Mouse (Mus musculus) limb, embryonic 15.5 days (tissue): Measurements from ENCODE around the gene Rsad2. TPM values are rescaled to one million over a fixed set of nuclear protein-coding genes. Genes with fewer than 3 reads are reported as not detected.

Experiments
- ATAC-seq: fragments of 200-750 bp; cut with Nextera tagmentation; 2 replicates; pipeline ENCODE4 v1.8.0; 2017; ENCODE audit warnings: low read depth, moderate TSS enrichment; ENCODE audit not compliant: insufficient number of reproducible peaks, low FRiP score, low TSS enrichment
- H3K27ac ChIP-seq: fragments of 300-500 bp; sonication (generic); 2 replicates; pipeline ENCODE4 v1.5.1; 2015; ENCODE audit warnings: moderate library complexity, mild to moderate bottlenecking, inconsistent platforms
- H3K27me3 ChIP-seq: fragments of 300-500 bp; sonication (generic); 2 replicates; pipeline ENCODE4 v1.6.1; 2015; ENCODE audit warnings: inconsistent platforms
- H3K36me3 ChIP-seq: fragments of 300-500 bp; sonication (generic); 2 replicates; pipeline ENCODE4 v1.6.1; 2015; ENCODE audit warnings: inconsistent platforms
- H3K4me1 ChIP-seq: fragments of 300-500 bp; sonication (generic); 2 replicates; pipeline ENCODE4 v1.6.1; 2015; ENCODE audit warnings: inconsistent platforms
- H3K4me2 ChIP-seq: fragments of 300-500 bp; sonication (generic); 2 replicates; pipeline ENCODE4 v1.6.1; 2015; ENCODE audit warnings: mild to moderate bottlenecking, inconsistent platforms
- H3K4me3 ChIP-seq: fragments of 300-500 bp; sonication (generic); 2 replicates; pipeline ENCODE4 v1.5.1; 2015; ENCODE audit warnings: mild to moderate bottlenecking, inconsistent platforms
- H3K9ac ChIP-seq: fragments of 300-500 bp; sonication (generic); 2 replicates; pipeline ENCODE4 v1.6.1; 2015; ENCODE audit warnings: inconsistent platforms
- H3K9me3 ChIP-seq: fragments of 300-500 bp; sonication (generic); 2 replicates; pipeline ENCODE4 v1.6.1; 2016; ENCODE audit warnings: inconsistent platforms
- WGBS: fragments of 180-500 bp; shearing (Covaris S2); methylation state at CpG from one replicate; pipeline ENCODE4 v1.1.7; 2015; 5-methylcytosine and 5-hydroxymethylcytosine counted together
- polyA plus RNA-seq: library from polyadenylated mRNA; unstranded; fragments of >200 nt; fragmentation: Nextera tagmentation; extraction: Ambion mirVana; gene quantifications from 2 replicates; pipeline ENCODE4 v1.2.1, GENCODE M21; 2015

Gene Rsad2
- polyA plus RNA-seq, 1 experiment from 2014 or later, result 1.1 TPM

DNA sequence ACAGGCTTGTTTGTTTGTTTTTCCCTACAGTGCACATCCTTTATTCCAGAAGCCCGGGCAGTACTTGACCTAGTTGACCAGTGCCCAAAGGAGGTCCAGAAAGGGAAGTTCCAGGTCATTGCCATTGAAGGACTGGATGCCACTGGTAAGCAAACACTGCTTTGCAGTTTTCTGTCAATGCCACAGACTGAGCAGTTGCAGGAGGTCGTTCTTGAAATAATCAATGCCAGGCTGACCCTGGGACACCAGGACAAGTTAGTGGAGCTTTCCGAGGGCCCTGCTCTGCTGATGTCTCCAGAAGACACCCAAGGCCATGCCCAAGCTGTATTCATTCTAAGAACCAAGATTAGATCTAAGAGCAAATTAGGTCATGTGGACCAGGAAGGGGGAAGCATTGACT lies 15.1 kb upstream of the Rsad2 start:
- no peak for ATAC-seq
- Histone ChIP-seq H3K9me3 (no peaks in the 10 kb centered on the region), H3K36me3 (no peaks in the 10 kb centered on the region), H3K27me3 (no peaks in the 10 kb centered on the region), H3K9ac (no peak overlapping the region), H3K27ac (no peak overlapping the region), H3K4me2 (no peak overlapping the region), H3K4me3 (no peak overlapping the region), H3K4me1 (peaks cover 14% of the 10 kb centered on the region)
- 71% methylated on average over 3 of the region's 3 CpGs for WGBS

DNA sequence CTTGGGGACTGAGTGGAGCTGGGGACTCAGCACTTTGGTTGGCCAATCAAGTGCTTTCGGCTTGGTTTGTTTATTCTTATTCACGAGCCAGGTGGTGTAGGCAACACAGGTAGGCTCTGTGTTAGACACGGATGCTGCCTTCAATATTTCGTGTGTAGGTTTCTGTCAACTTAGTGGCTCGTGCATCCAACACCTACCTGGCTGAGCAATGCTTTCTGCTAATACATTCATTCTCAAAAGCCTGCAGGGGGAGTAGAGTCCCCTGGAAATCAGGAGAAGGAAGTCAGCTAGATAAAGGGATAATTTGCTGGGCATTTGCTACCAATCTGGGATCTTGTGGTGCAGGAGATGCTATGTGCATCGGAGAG lies 13.8 kb upstream of the Rsad2 start:
- no peaks in the 10 kb centered on the region for H3K27me3 ChIP-seq
- H3K4me3 ChIP-seq, result peak overlapping the region; percentile 65
- WGBS, result 24% methylated on average over 6 of the region's 6 CpGs
- H3K9ac ChIP-seq, result no peak overlapping the region
- no peak overlapping the region for H3K27ac ChIP-seq
- H3K4me1 ChIP-seq, result peaks cover 14% of the 10 kb centered on the region
- ATAC-seq, result no peak
- peak overlapping the region; percentile 98 for H3K4me2 ChIP-seq
- no peaks in the 10 kb centered on the region for H3K36me3 ChIP-seq
- H3K9me3 ChIP-seq, result no peaks in the 10 kb centered on the region

- Histone ChIP-seq H3K4me3 (peak within 1 kb of the TSS; percentile 65), H3K27me3 (no peaks in the 10 kb centered on the region), H3K9ac (peak within 1 kb of the TSS; percentile 61), H3K9me3 (no peaks in the 10 kb centered on the region), H3K36me3 (no peaks in the 10 kb centered on the region), H3K4me2 (peak within 1 kb of the TSS; percentile 98), H3K27ac (peak within 1 kb of the TSS; percentile 78), H3K4me1 (peaks cover 14% of the 10 kb centered on the region)
- peak; percentile 62 for ATAC-seq
- WGBS, result under 1% methylated on average over 69 of the region's 69 CpGs
Measured at GRCm38 (mm10) chr12:26469098-26470041, 13.1 kb upstream of the Rsad2 start, which contains the start of gene Cmpk2. Gene Cmpk2, plus strand, starts transcription at chr12:26469204.

GRCm38 (mm10) chr12:26465600-26465999 lies 9.3 kb upstream of the Rsad2 start:
- Histone ChIP-seq H3K27me3 (no peaks in the 10 kb centered on the region), H3K27ac (no peak overlapping the region), H3K4me3 (no peak overlapping the region), H3K4me1 (peaks cover 14% of the 10 kb centered on the region), H3K4me2 (no peak overlapping the region), H3K9me3 (no peaks in the 10 kb centered on the region), H3K9ac (no peak overlapping the region), H3K36me3 (no peaks in the 10 kb centered on the region)
- ATAC-seq, result no peak
- WGBS, result 75% methylated on average over 5 of the region's 5 CpGs

- Histone ChIP-seq H3K9ac (no peak overlapping the region), H3K36me3 (no peaks in the 10 kb centered on the region), H3K27ac (no peak overlapping the region), H3K4me2 (no peak overlapping the region), H3K4me3 (no peak overlapping the region), H3K27me3 (no peaks in the 10 kb centered on the region), H3K4me1 (peaks cover 9% of the 10 kb centered on the region), H3K9me3 (no peaks in the 10 kb centered on the region)
- ATAC-seq, result no peak
- 43% methylated on average over 2 of the region's 2 CpGs for WGBS
Measured at GRCm38 (mm10) chr12:26460091-26460490, 3.8 kb upstream of the Rsad2 start.

- Histone ChIP-seq H3K4me1 (peaks cover 11% of the 10 kb centered on the region), H3K36me3 (no peaks in the 10 kb centered on the region), H3K27me3 (no peaks in the 10 kb centered on the region), H3K9ac (no peak overlapping the region), H3K4me3 (no peak overlapping the region), H3K9me3 (no peaks in the 10 kb centered on the region), H3K4me2 (no peak overlapping the region), H3K27ac (no peak overlapping the region)
- WGBS, result 47% methylated on average over 5 of the region's 5 CpGs
- no peak for ATAC-seq
Measured at GRCm38 (mm10) chr12:26454682-26455081, 1.6 kb downstream of the Rsad2 start.

- no peak overlapping the region for H3K27ac ChIP-seq
- no peak overlapping the region for H3K9ac ChIP-seq
- no peaks in the 10 kb centered on the region for H3K36me3 ChIP-seq
- no peak overlapping the region for H3K4me3 ChIP-seq
- H3K9me3 ChIP-seq, result no peaks in the 10 kb centered on the region
- no peak for ATAC-seq
- no peak overlapping the region for H3K4me2 ChIP-seq
- no peaks in the 10 kb centered on the region for H3K27me3 ChIP-seq
- 64% methylated on average over 4 of the region's 4 CpGs for WGBS
- H3K4me1 ChIP-seq, result peaks cover 11% of the 10 kb centered on the region
Measured at GRCm38 (mm10) chr12:26452951-26453350, 3.3 kb downstream of the Rsad2 start.

GRCm38 (mm10) chr12:26451150-26451549 lies 5.1 kb downstream of the Rsad2 start:
- H3K4me1 ChIP-seq, result peaks cover 7% of the 10 kb centered on the region
- H3K4me2 ChIP-seq, result no peak overlapping the region
- H3K9ac ChIP-seq, result no peak overlapping the region
- H3K27ac ChIP-seq, result no peak overlapping the region
- H3K36me3 ChIP-seq, result no peaks in the 10 kb centered on the region
- no peaks in the 10 kb centered on the region for H3K9me3 ChIP-seq
- no peak for ATAC-seq
- H3K4me3 ChIP-seq, result no peak overlapping the region
- H3K27me3 ChIP-seq, result no peaks in the 10 kb centered on the region
- WGBS, result 40% methylated on average over 1 of the region's 1 CpGs

DNA sequence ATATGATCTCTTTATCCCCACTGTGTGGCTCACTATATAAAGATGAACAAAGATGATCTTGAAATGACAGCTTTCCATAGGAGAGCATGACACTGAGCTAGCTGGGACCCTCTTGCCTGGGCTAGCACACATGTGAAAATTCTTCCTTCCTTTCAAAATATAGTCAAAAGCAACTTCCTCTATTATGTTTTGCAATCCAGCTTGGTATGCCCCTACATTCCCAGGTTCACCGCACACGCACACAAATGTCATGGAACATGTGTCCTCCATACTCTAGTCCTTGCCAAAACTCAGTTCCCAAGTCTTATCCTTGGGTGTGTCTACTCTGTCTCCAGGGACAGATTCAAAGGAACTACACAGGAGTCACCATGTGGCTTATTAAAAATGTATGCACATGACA lies 6.8 kb downstream of the Rsad2 start:
- ATAC-seq, result no peak
- Histone ChIP-seq H3K9ac (no peak overlapping the region), H3K27ac (no peak overlapping the region), H3K27me3 (no peaks in the 10 kb centered on the region), H3K4me2 (no peak overlapping the region), H3K4me1 (no peaks in the 10 kb centered on the region), H3K9me3 (no peaks in the 10 kb centered on the region), H3K36me3 (no peaks in the 10 kb centered on the region), H3K4me3 (no peak overlapping the region)
- WGBS, result 92% methylated on average over 2 of the region's 2 CpGs

DNA sequence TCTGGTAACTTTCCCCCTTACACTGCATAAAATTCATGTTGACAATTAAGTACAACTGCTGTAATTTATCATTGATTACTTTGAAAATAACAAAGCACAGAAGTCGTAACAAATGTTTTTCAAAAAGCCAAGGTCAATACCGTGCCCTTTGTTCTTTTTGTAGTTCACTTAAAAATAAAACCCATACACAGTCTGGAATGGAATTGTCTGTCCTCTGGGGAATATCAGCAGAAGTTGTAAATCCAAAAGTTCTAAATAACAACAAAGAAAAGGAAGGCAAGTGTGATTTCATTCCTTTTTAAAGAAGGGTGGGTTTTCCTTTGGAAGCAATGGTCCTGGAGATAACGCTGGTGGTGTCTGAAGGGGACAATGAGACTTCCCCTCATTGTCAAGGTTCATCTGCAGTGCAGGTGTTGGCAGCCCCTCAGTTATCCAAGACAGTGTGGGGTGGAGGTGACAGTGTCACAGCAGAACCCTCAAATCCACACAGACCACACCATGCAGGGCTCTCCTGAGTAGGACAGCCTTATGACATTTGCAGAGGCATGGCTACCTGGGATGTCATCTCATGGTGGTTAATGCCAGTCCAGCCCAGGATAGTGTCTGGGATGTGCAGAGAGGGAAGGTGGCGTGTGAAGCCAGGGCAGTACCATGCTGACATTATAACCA lies 9.7 kb downstream of the Rsad2 start:
- H3K9ac ChIP-seq, result no peak overlapping the region
- no peak overlapping the region for H3K4me2 ChIP-seq
- no peak for ATAC-seq
- no peaks in the 10 kb centered on the region for H3K9me3 ChIP-seq
- H3K4me3 ChIP-seq, result no peak overlapping the region
- no peak overlapping the region for H3K27ac ChIP-seq
- H3K4me1 ChIP-seq, result no peaks in the 10 kb centered on the region
- H3K27me3 ChIP-seq, result no peaks in the 10 kb centered on the region
- no peaks in the 10 kb centered on the region for H3K36me3 ChIP-seq
- 81% methylated on average over 4 of the region's 4 CpGs for WGBS

DNA sequence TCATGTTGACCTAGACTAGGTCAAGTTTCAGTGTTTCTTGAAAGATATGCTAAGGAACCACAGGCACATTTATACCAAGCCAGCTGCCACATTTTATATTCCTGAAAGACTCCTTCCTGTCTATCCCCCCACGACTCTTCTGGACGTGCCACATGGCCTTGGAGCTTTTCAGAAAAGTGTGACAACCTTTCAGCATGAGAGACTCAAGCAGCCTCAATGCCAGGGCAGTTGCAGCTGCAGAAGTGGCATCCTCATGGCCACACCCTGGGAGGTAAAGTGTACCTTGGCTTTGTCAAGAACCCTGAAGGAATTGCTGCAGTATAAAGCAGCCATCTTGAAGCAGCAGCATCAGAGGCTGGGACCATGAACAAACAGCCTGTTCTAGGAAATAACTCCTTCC lies 11.7 kb downstream of the Rsad2 start:
- H3K4me2 ChIP-seq, result no peak overlapping the region
- no peaks in the 10 kb centered on the region for H3K4me1 ChIP-seq
- no peaks in the 10 kb centered on the region for H3K27me3 ChIP-seq
- WGBS, result 70% methylated on average over 2 of the region's 2 CpGs
- no peak overlapping the region for H3K4me3 ChIP-seq
- no peak overlapping the region for H3K27ac ChIP-seq
- H3K9me3 ChIP-seq, result no peaks in the 10 kb centered on the region
- no peak for ATAC-seq
- H3K36me3 ChIP-seq, result no peaks in the 10 kb centered on the region
- no peak overlapping the region for H3K9ac ChIP-seq

DNA sequence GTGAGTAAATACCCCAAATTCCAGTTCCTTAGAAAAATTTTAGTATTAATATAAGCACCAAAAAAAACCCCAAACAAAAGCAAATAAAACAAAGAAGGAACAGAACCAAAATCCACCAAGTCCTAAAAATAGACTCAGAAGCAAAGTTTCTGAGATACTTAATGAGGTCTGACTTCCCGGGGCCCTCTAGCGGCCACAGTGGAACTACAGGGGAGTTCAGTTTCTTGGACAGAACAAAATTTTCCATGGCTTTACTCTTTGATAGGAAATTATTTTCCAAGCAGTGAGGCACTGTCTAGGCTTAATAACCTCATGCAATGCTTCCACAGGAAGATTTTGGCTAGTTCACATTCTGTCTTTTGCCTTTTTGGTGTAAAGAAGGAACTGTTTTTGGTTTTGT lies 12.2 kb downstream of the Rsad2 start:
- Histone ChIP-seq H3K4me1 (no peaks in the 10 kb centered on the region), H3K4me3 (no peak overlapping the region), H3K9ac (no peak overlapping the region), H3K9me3 (no peaks in the 10 kb centered on the region), H3K36me3 (no peaks in the 10 kb centered on the region), H3K4me2 (no peak overlapping the region), H3K27ac (no peak overlapping the region), H3K27me3 (no peaks in the 10 kb centered on the region)
- WGBS, result 0% methylated on average over 2 of the region's 2 CpGs
- ATAC-seq, result no peak
